Mouse (Mus musculus) hindbrain, embryonic 14.5 days (tissue): Measurements from ENCODE around the gene BC049730. TPM values are rescaled to one million over a fixed set of nuclear protein-coding genes. Genes with fewer than 3 reads are reported as not detected.
A peak's percentile ranks its signal among the peaks of the same experiment; 100 is the strongest.
"Not testable (repeated sequence)": the region's sequence is repeated elsewhere in the genome, so short reads cannot be mapped to it uniquely, and the experiment has no call there.

Experiments
- ATAC-seq: fragments of 200-750 bp; cut with Nextera tagmentation; 2 replicates; pipeline ENCODE4 v1.8.0; 2017; ENCODE audit warnings: moderate number of reproducible peaks, mild to moderate bottlenecking, moderate TSS enrichment, moderate library complexity; ENCODE audit not compliant: low FRiP score
- DNase-seq: peaks from one replicate; pipeline ENCODE4 v3.0.0-alpha.2; 2015; ENCODE audit warnings: low spot score
- H3K27ac ChIP-seq: fragments of 300-500 bp; sonication (generic); 2 replicates; pipeline ENCODE4 v1.5.1; 2014; ENCODE audit warnings: mild to moderate bottlenecking, moderate library complexity
- H3K27me3 ChIP-seq: fragments of 300-500 bp; sonication (generic); 2 replicates; pipeline ENCODE4 v1.6.1; 2014; ENCODE audit warnings: mild to moderate bottlenecking, low read length, mixed read lengths; ENCODE audit not compliant: control insufficient read depth, insufficient read depth
- H3K36me3 ChIP-seq: fragments of 300-500 bp; sonication (generic); replicated peaks from 2 replicates; pipeline ENCODE4 v1.6.1; 2014; ENCODE audit not compliant: control insufficient read depth, insufficient read depth
- H3K4me1 ChIP-seq: fragments of 300-500 bp; sonication (generic); replicated peaks from 2 replicates; pipeline ENCODE4 v1.6.1; 2014; ENCODE audit warnings: antibody characterized with exemption, low read length, mixed read lengths; ENCODE audit not compliant: control insufficient read depth, insufficient read depth
- H3K4me2 ChIP-seq: fragments of 300-500 bp; sonication (generic); replicated peaks from 2 replicates; pipeline ENCODE4 v1.6.1; 2014; ENCODE audit warnings: mild to moderate bottlenecking, moderate library complexity
- H3K4me3 ChIP-seq: fragments of 300-500 bp; sonication (generic); replicated peaks from 2 replicates; pipeline ENCODE4 v1.5.1; 2014; ENCODE audit warnings: mild to moderate bottlenecking, low read length
- H3K9ac ChIP-seq: fragments of 300-500 bp; sonication (generic); 2 replicates; pipeline ENCODE4 v1.6.1; 2014
- H3K9me3 ChIP-seq: fragments of 300-500 bp; sonication (generic); 2 replicates; pipeline ENCODE4 v1.6.1; 2016; ENCODE audit warnings: low read length; ENCODE audit not compliant: control insufficient read depth
- WGBS: fragments of 180-500 bp; shearing (Covaris S2); extraction: QIAGEN DNeasy Blood & Tissue Kit; methylation state at CpG from one replicate; pipeline ENCODE4 v1.1.7; 2014; 5-methylcytosine and 5-hydroxymethylcytosine counted together
- polyA plus RNA-seq: library from polyadenylated mRNA; unstranded; fragments of >200 nt; fragmentation: Nextera tagmentation; extraction: Ambion mirVana; gene quantifications from 2 replicates; pipeline ENCODE4 v1.2.1, GENCODE M21; 2014

Gene BC049730
- polyA plus RNA-seq, result not detected in 2 replicates

DNA sequence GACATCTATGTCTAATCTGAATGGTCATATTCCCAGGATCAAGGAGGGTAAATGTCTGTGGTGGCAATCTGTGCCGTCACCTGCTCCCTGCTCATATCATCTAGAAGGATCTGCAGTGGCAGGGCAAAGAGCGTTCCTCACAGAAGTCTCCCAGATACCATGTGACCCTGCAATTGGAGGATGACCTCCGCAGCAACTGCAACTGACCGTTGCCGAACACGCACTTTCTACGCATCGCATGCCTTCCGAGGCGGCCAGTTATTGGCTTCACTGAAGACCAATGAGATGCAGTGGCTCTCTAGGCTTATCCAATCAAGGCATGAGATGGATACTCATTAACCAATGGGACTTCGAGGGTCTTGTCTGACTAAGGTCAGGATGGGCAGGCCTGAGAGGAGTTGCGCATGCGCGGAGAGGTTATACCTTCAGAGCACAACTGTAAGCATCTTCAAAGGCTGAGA lies at the start of gene BC049730:
Gene BC049730, plus strand, starts transcription at position 411 of the 461 bp plus-strand sequence.
- Histone ChIP-seq H3K4me1 (no peaks in the 10 kb centered on the region), H3K36me3 (no peaks in the 10 kb centered on the region), H3K9ac (no peak within 1 kb of the TSS), H3K27me3 (no peaks in the 10 kb centered on the region), H3K27ac (no peak within 1 kb of the TSS), H3K4me2 (no peak within 1 kb of the TSS), H3K4me3 (no peak within 1 kb of the TSS), H3K9me3 (no peaks in the 10 kb centered on the region)
- ATAC-seq, result no peak
- no peak for DNase-seq
- WGBS, result 94% methylated on average over 14 of the region's 14 CpGs

DNA sequence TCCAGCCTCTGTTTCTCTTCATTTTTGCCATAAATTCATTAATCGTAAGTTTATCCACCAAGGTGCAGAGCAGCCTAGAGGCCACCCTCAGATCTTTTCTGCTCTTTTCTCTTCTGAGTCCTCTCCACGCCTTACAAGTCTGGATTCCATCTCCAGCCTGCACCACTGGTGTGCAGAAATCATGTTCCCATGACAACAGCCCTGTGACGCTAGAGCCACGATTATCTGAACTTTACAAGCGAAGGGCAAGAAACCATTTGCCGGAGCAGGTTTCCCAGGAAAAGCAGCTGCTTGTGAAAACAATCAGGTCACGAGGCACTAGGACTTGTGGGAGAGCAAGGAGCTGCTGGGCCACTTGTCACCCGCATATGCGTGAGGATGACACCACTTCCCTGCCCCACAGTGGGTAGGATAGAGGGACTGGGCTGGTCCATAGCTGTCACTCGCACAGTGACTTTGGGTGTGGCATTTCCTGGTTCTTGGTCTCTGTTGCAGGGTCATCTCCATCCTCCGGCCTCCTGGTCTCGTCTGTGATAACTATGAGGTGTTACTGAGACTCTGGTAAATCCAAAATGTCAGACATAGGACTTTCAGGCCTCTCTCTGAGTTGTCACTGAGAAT lies 49.2 kb upstream of the BC049730 start:
- Histone ChIP-seq H3K4me3 (no peak overlapping the region), H3K36me3 (no peaks in the 10 kb centered on the region), H3K4me1 (no peaks in the 10 kb centered on the region), H3K9me3 (no peaks in the 10 kb centered on the region), H3K27me3 (no peaks in the 10 kb centered on the region), H3K4me2 (no peak overlapping the region), H3K9ac (no peak overlapping the region), H3K27ac (no peak overlapping the region)
- no peak for DNase-seq
- WGBS, result 58% methylated on average over 12 of the region's 12 CpGs
- no peak for ATAC-seq

DNA sequence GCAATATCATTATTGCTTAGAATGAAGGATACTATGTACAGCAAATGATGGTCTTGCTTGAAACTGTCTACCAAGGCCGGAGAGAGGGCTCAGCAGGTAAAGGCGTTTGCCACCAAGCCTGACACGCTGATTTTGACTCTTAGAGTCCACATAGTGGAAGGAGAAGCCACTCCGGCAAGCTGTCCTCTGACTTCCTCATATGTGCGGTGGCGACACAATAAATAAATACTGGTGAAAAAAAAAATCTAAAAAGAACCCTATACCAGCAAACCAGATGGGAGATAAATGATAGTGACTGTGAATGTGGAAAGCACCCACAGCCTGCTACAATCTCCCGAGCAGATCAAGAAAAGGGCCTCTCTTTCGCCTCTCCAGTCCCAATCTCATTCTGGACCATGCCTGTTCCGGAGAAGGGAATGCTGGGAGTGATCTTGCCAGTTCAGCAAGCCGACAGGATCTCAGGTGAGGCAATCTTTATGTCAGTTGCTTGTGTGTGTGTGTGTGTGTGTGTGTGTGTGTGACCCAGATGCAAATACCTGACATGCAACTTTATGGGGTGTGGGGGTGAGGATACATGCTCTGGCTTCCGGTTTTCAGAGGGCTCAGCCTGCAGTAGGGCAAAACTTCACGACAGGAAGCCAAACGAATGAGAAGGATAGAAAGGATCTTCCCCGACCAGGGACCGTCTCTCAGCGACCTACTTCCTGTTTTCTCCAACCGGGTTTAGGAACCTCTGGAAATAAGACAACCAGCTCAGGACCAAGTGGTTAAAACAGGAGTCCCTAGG lies 47.7 kb upstream of the BC049730 start:
- ATAC-seq, result no peak
- Histone ChIP-seq H3K9me3 (no peaks in the 10 kb centered on the region), H3K36me3 (no peaks in the 10 kb centered on the region), H3K4me1 (no peaks in the 10 kb centered on the region), H3K9ac (no peak overlapping the region), H3K4me2 (no peak overlapping the region), H3K27me3 (no peaks in the 10 kb centered on the region), H3K4me3 (no peak overlapping the region), H3K27ac (no peak overlapping the region)
- DNase-seq, result no peak
- 74% methylated on average over 17 of the region's 17 CpGs for WGBS

DNA sequence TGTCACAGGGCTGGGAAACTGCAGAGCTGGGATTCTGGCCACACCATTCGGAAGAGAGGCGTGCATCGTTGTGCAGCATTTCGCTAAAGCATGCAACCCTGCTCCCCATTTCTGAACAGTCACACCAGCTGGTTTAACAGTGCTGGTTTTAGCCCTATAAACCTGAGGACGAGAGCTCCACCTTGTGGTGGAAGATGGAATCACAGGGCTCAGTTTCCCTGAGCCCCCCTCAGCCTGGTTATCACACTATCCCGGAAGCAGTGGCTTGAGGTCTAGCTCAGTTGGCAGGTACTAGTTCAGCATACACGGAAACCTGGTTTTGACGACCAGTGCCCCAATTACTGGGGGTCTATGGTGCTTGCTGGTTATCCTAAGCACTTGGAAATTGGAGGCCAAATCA lies 46.5 kb upstream of the BC049730 start:
- no peak overlapping the region for H3K4me2 ChIP-seq
- no peak overlapping the region for H3K27ac ChIP-seq
- H3K9ac ChIP-seq, result no peak overlapping the region
- H3K4me1 ChIP-seq, result no peaks in the 10 kb centered on the region
- DNase-seq (peak; percentile 91), ATAC-seq (peak; percentile 64; the same call in 1 of the 2 replicates)
- H3K36me3 ChIP-seq, result no peaks in the 10 kb centered on the region
- H3K9me3 ChIP-seq, result no peaks in the 10 kb centered on the region
- H3K4me3 ChIP-seq, result no peak overlapping the region
- H3K27me3 ChIP-seq, result no peaks in the 10 kb centered on the region
- 16% methylated on average over 8 of the region's 8 CpGs for WGBS

DNA sequence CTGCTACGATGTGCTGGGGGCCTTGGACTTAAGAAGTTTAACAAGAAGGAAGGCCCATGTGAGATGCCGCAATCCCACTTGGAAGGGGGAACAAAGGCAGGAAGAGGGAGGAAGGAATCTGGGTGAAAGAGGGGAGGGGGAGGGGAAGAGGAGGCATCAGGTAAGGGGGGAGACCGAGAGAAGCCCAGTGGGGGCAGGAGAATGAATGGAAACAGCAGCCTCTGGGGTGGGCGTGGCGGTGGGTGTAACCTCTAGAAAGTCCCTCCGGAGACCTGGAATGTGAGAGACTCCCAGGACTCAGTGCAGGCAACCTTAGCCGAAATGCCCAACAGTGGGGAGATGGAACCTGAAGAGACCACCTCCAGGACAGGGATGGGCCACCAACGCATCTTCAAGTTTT lies 44.7 kb upstream of the BC049730 start:
- Histone ChIP-seq H3K9ac (no peak overlapping the region), H3K4me1 (no peaks in the 10 kb centered on the region), H3K9me3 (no peaks in the 10 kb centered on the region), H3K27me3 (no peaks in the 10 kb centered on the region), H3K4me3 (no peak overlapping the region), H3K4me2 (no peak overlapping the region), H3K36me3 (no peaks in the 10 kb centered on the region), H3K27ac (no peak overlapping the region)
- ATAC-seq (no peak), DNase-seq (no peak)
- 46% methylated on average over 8 of the region's 8 CpGs for WGBS

DNA sequence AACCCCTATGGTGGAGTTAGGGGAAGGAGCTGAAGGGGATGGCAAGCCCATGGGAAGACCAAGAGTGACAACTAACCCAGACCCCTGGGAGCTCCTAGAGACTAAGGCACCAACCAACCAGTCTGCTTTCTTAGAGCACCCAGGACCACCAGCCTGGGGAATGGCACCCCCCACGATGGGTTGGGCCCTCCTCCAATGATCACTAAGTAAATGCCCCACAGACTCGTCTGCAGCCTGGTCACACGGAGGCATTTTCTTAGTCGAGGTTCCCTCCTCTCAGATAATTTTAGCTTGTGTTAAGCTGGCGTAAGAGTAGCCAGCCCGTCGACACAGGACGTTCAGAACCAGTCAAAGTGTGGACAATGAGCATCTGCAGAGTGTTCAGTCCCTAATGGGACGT lies 44.1 kb upstream of the BC049730 start:
- Histone ChIP-seq H3K27ac (no peak overlapping the region), H3K4me2 (no peak overlapping the region), H3K9ac (no peak overlapping the region), H3K4me1 (no peaks in the 10 kb centered on the region), H3K9me3 (no peaks in the 10 kb centered on the region), H3K36me3 (no peaks in the 10 kb centered on the region), H3K4me3 (no peak overlapping the region), H3K27me3 (no peaks in the 10 kb centered on the region)
- DNase-seq, result no peak
- ATAC-seq, result no peak
- 74% methylated on average over 9 of the region's 9 CpGs for WGBS

DNA sequence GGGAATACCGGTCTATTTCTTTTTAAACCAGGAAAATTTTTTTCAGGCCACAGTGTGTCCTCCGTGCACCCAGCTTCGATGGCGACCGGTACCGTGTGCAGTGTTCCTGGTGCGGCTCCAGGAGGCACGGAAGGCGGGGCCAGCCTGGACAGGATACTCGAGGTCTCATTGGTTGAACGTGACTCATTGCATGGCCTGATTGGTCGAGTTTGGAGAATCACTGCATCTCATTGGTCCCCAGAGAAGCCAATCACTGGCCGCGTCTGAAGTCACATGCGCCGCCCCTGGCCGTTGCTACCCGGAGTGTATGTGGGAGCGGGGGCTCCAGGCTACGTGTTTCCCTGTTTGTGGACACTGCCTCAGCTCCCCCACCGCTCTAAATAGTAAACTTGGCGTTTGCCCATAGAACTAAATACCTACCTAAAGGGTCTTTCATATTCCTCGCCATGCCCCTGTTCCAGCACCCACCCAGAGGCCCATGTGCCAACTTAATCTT lies 37.0 kb upstream of the BC049730 start:
- H3K36me3 ChIP-seq, result no peaks in the 10 kb centered on the region
- no peaks in the 10 kb centered on the region for H3K27me3 ChIP-seq
- DNase-seq (no peak), ATAC-seq (no peak)
- WGBS, result 91% methylated on average over 23 of the region's 23 CpGs
- H3K9me3 ChIP-seq, result no peaks in the 10 kb centered on the region
- H3K4me3 ChIP-seq, result no peak overlapping the region
- H3K27ac ChIP-seq, result no peak overlapping the region
- no peak overlapping the region for H3K4me2 ChIP-seq
- H3K4me1 ChIP-seq, result no peaks in the 10 kb centered on the region
- H3K9ac ChIP-seq, result no peak overlapping the region

DNA sequence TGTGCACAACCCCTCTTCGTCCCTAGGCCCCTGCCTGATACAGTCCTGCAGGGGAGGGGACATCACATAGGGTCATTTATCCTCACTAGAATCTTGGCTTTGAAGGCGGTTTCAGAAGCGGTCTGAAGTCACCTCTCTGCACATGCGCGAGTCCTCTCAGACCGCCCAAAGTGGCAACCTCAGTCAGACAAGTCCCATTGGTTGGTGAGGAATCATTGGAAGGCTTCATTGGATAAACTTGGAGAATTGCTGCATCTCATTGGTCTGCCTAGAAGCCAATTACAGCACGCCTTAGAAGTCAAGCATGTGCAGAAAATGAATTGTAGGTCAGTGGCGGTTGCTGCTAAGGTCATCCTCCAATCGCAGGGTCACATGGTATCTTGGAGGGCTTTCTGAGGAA lies 32.5 kb upstream of the BC049730 start, which contains the start of gene Tex101:
Gene Tex101, minus strand, starts transcription at position 101 of the 400 bp plus-strand sequence.
- no peaks in the 10 kb centered on the region for H3K36me3 ChIP-seq
- no peak within 1 kb of the TSS for H3K9ac ChIP-seq
- H3K27me3 ChIP-seq, result no peaks in the 10 kb centered on the region
- no peak within 1 kb of the TSS for H3K4me3 ChIP-seq
- H3K9me3 ChIP-seq, result no peaks in the 10 kb centered on the region
- ATAC-seq (no peak), DNase-seq (no peak)
- no peak within 1 kb of the TSS for H3K4me2 ChIP-seq
- 91% methylated on average over 9 of the region's 9 CpGs for WGBS
- H3K4me1 ChIP-seq, result no peaks in the 10 kb centered on the region
- H3K27ac ChIP-seq, result no peak within 1 kb of the TSS

DNA sequence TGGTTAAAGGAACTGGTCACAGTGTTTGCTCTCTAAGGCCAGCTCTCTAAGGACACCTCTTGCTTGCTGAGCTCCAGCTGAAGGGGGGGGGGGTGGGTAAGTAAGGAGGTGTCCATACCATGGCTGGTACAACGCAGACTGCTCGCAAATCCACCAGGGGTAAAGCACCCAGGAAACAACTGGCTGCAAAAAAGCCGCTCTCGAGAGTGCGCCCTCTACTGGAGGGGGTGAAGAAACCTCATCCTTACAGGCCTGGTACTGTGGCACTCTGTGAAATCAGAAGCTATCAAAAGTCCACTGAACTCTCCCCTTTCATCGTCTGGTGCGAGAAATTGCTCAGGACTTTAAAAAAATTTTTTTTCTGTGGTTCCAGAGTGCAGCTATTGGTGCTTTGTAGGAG lies 24.9 kb upstream of the BC049730 start:
- not testable (repeated sequence) for DNase-seq, ATAC-seq
- WGBS, result 83% methylated on average over 7 of the region's 7 CpGs

More for the DNA sequence above, 24.9 kb upstream of the BC049730 start:
- H3K4me1 ChIP-seq, H3K27ac ChIP-seq, H3K27me3 ChIP-seq, H3K9ac ChIP-seq, H3K36me3 ChIP-seq, H3K4me3 ChIP-seq, H3K4me2 ChIP-seq, H3K9me3 ChIP-seq: not testable (repeated sequence)
